Mouse (Mus musculus): ENCODE data around the gene Prkcd. TPM values are rescaled to one million over a fixed set of nuclear protein-coding genes. Genes with fewer than 3 reads are reported as not detected.

Gene Prkcd
- polyA plus RNA-seq, 1 experiment: 80.6 TPM

DNA sequence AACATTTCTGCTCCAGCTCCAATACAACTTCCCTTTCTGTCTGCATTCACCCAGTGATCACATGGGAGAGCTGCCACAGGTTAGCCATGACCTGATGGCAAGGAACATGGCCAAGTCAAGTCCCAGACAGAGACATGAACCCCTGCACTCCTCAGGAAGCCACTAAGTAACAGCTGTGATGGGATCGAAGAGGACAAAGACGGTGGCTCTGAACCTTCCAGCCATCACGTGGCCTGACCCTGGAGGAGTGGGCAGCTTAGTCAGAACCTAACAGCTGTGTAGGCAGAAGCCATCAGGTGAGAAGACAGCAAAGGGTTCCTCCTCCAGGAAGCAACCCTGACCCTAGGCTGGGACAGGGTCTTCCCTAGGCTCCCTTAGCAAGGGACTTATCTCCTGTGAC is 16.5 kb downstream of the Prkcd start:
- TF ChIP-seq POLR2A (IDR thresholded peaks at IDR 0.05; ENCODE audit: low read depth, low read length): no peak
- TF ChIP-seq CTCF (conservative IDR thresholded peaks at IDR 0.05; ENCODE audit: insufficient read depth, insufficient read length, low read depth, low read length): no peak
- DNase-seq: no peak
- H3K27me3 ChIP-seq (replicated peaks; ENCODE audit: control insufficient read depth, insufficient read depth, low read length): no peaks in the 10 kb centered on the region
- H3K36me3 ChIP-seq (ENCODE audit: control insufficient read depth, insufficient read depth, low read length): no peaks in the 10 kb centered on the region
- H3K27ac ChIP-seq (ENCODE audit: insufficient read depth, low read depth, low read length): no peak overlapping the region
- H3K4me3 ChIP-seq (ENCODE audit: insufficient read depth, low read depth, low read length): no peak overlapping the region
- 90% methylated on average over 3 of the region's 3 CpGs for WGBS
- H3K4me1 ChIP-seq (ENCODE audit: control insufficient read depth, insufficient read depth, low read length): peaks cover 4% of the 10 kb centered on the region; the same call in 1 of the 2 replicates

DNA sequence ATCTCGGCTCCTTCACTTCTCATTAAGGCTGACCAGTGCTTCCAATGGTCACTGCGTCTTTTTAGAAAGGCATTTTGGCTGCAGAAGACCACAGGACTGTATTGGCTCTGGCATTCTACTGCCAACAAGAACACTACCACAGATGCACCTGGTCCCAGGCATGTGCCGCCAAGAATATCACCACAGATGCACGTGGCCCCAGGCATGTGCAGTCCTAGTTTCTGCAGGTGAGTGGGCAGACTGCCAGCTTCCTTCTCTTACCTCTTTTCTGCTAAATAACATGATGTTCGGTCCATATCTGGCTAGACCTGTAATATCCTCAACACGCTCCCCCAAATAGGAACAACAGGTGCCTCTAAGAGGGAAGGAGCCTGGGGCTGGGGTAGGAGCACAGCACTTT is 17.8 kb downstream of the Prkcd start:
- Histone ChIP-seq H3K4me3 (ENCODE audit: insufficient read depth, low read depth, low read length) (no peak overlapping the region), H3K27me3 (replicated peaks; ENCODE audit: control insufficient read depth, insufficient read depth, low read length) (no peaks in the 10 kb centered on the region), H3K36me3 (ENCODE audit: control insufficient read depth, insufficient read depth, low read length) (no peaks in the 10 kb centered on the region; the same call in 1 of the 2 replicates), H3K4me1 (ENCODE audit: control insufficient read depth, insufficient read depth, low read length) (peaks cover 3% of the 10 kb centered on the region; the same call in 1 of the 2 replicates), H3K27ac (ENCODE audit: insufficient read depth, low read depth, low read length) (no peak overlapping the region)
- TF ChIP-seq CTCF (conservative IDR thresholded peaks at IDR 0.05; ENCODE audit: insufficient read depth, insufficient read length, low read depth, low read length) (no peak), POLR2A (IDR thresholded peaks at IDR 0.05; ENCODE audit: low read depth, low read length) (no peak)
- DNase-seq: no peak
- 82% methylated on average over 6 of the region's 6 CpGs for WGBS

GRCm38 (mm10) chr14:30607696-30608095 is 18.3 kb downstream of the Prkcd start:
- no peak for DNase-seq
- Histone ChIP-seq H3K4me3 (ENCODE audit: insufficient read depth, low read depth, low read length) (no peak overlapping the region), H3K4me1 (ENCODE audit: control insufficient read depth, insufficient read depth, low read length) (peaks cover 3% of the 10 kb centered on the region; the same call in 1 of the 2 replicates), H3K36me3 (ENCODE audit: control insufficient read depth, insufficient read depth, low read length) (no peaks in the 10 kb centered on the region; the same call in 1 of the 2 replicates), H3K27me3 (replicated peaks; ENCODE audit: control insufficient read depth, insufficient read depth, low read length) (no peaks in the 10 kb centered on the region), H3K27ac (ENCODE audit: insufficient read depth, low read depth, low read length) (no peak overlapping the region)
- WGBS: 74% methylated on average over 4 of the region's 4 CpGs
- no peak for TF ChIP-seq POLR2A (IDR thresholded peaks at IDR 0.05; ENCODE audit: low read depth, low read length)
- no peak for TF ChIP-seq CTCF (conservative IDR thresholded peaks at IDR 0.05; ENCODE audit: insufficient read depth, insufficient read length, low read depth, low read length)

GRCm38 (mm10) chr14:30606817-30607216 is 19.2 kb downstream of the Prkcd start:
- WGBS: 75% methylated on average over 5 of the region's 5 CpGs
- Histone ChIP-seq H3K36me3 (ENCODE audit: control insufficient read depth, insufficient read depth, low read length) (no peaks in the 10 kb centered on the region; the same call in 1 of the 2 replicates), H3K4me3 (ENCODE audit: insufficient read depth, low read depth, low read length) (no peak overlapping the region), H3K27ac (ENCODE audit: insufficient read depth, low read depth, low read length) (no peak overlapping the region), H3K4me1 (ENCODE audit: control insufficient read depth, insufficient read depth, low read length) (no peaks in the 10 kb centered on the region), H3K27me3 (replicated peaks; ENCODE audit: control insufficient read depth, insufficient read depth, low read length) (no peaks in the 10 kb centered on the region)
- DNase-seq: no peak
- no peak for TF ChIP-seq POLR2A (IDR thresholded peaks at IDR 0.05; ENCODE audit: low read depth, low read length)
- no peak for TF ChIP-seq CTCF (conservative IDR thresholded peaks at IDR 0.05; ENCODE audit: insufficient read depth, insufficient read length, low read depth, low read length)

DNA sequence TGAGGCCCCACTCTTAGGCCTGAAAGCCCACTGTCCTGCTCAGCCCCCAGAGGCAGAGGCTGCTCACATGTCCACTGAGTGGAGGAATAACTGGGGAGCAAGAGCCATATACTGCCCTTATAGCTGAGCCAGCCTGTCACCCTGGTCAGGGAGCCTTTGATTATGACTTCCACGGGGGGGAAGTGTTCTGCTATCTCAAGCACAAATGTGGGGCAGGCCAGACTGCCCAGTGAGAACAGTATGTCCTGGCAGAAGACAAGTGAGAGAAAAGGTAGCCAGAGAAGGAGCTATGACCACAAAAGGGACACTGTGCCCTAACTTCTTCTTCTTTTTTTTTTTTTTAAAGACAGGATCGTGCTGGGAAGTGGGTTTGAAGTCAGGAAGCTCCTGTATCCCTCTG is 28.9 kb downstream of the Prkcd start:
- TF ChIP-seq CTCF (conservative IDR thresholded peaks at IDR 0.05; ENCODE audit: insufficient read depth, insufficient read length, low read depth, low read length): no peak
- TF ChIP-seq POLR2A (IDR thresholded peaks at IDR 0.05; ENCODE audit: low read depth, low read length): no peak
- DNase-seq: no peak
- no peaks in the 10 kb centered on the region for H3K27me3 ChIP-seq (replicated peaks; ENCODE audit: control insufficient read depth, insufficient read depth, low read length)
- WGBS: 63% methylated on average over 2 of the region's 2 CpGs
- H3K4me1 ChIP-seq (ENCODE audit: control insufficient read depth, insufficient read depth, low read length): no peaks in the 10 kb centered on the region
- H3K27ac ChIP-seq (ENCODE audit: insufficient read depth, low read depth, low read length): no peak overlapping the region
- no peak overlapping the region for H3K4me3 ChIP-seq (ENCODE audit: insufficient read depth, low read depth, low read length)
- no peaks in the 10 kb centered on the region for H3K36me3 ChIP-seq (ENCODE audit: control insufficient read depth, insufficient read depth, low read length)

DNA sequence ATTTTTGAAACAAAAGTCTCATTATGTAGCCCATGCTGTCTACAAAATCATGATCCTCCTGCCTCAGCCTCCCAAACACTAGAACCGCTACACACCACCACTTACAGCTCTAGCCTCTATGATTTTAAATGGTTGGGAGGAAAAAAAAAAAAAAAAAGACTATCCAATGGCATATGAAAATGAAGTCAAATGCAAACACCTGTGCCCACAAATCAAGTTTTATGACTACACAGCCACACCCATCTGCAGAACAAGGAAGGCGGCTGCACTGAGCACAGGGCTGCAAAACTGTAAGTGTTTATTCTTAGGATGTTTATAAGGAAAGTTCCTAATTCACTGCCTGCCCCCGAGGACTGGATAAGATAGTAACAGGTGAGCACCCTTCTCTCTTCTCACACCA is 29.6 kb downstream of the Prkcd start:
- Histone ChIP-seq H3K4me3 (ENCODE audit: insufficient read depth, low read depth, low read length) (no peak overlapping the region), H3K36me3 (ENCODE audit: control insufficient read depth, insufficient read depth, low read length) (no peaks in the 10 kb centered on the region), H3K27ac (ENCODE audit: insufficient read depth, low read depth, low read length) (no peak overlapping the region), H3K27me3 (replicated peaks; ENCODE audit: control insufficient read depth, insufficient read depth, low read length) (no peaks in the 10 kb centered on the region), H3K4me1 (ENCODE audit: control insufficient read depth, insufficient read depth, low read length) (no peaks in the 10 kb centered on the region)
- DNase-seq: no peak
- TF ChIP-seq POLR2A (IDR thresholded peaks at IDR 0.05; ENCODE audit: low read depth, low read length) (no peak), CTCF (conservative IDR thresholded peaks at IDR 0.05; ENCODE audit: insufficient read depth, insufficient read length, low read depth, low read length) (no peak)
- 84% methylated on average over 3 of the region's 3 CpGs for WGBS

- H3K4me1 ChIP-seq (ENCODE audit: control insufficient read depth, insufficient read depth, low read length): no peaks in the 10 kb centered on the region
- no peaks in the 10 kb centered on the region for H3K36me3 ChIP-seq (ENCODE audit: control insufficient read depth, insufficient read depth, low read length)
- no peaks in the 10 kb centered on the region for H3K27me3 ChIP-seq (replicated peaks; ENCODE audit: control insufficient read depth, insufficient read depth, low read length)
- 79% methylated on average over 8 of the region's 8 CpGs for WGBS
- H3K4me3 ChIP-seq (ENCODE audit: insufficient read depth, low read depth, low read length): no peak overlapping the region
- no peak overlapping the region for H3K27ac ChIP-seq (ENCODE audit: insufficient read depth, low read depth, low read length)
- no peak for DNase-seq
- no peak for TF ChIP-seq POLR2A (IDR thresholded peaks at IDR 0.05; ENCODE audit: low read depth, low read length)
- no peak for TF ChIP-seq CTCF (conservative IDR thresholded peaks at IDR 0.05; ENCODE audit: insufficient read depth, insufficient read length, low read depth, low read length)
Observed at GRCm38 (mm10) chr14:30595576-30596313, 30.3 kb downstream of the Prkcd start.

Data from kidney, adult 2 months (tissue).